ENCODE assay signal across 16 mouse cellular contexts in genomic region chr13:38582768-38583167, GRCm38 (mm10). TPM values are rescaled to one million over a fixed set of nuclear protein-coding genes. Genes with fewer than 3 reads are reported as not detected.
DNase-seq lines count a peak whose midpoint lies in the region; ATAC-seq and TF ChIP-seq lines count a peak whose summit lies in the region.
"Had no signal": no experiment of that assay in that cellular context is flagged by ENCODE, and none has a peak within 500 bp of the region (broad histone marks: within the 10 kb centered on the region; RNA-seq: fewer than 3 reads in every experiment).

No protein-coding gene starts in this region.

- ATAC-seq in kidney, embryonic 16.5 days (ENCODE audit: low FRiP score, low TSS enrichment) = no peak
- no peak for ATAC-seq in lung, postnatal 0 days
- ATAC-seq in hindbrain, embryonic 14.5 days (ENCODE audit: low FRiP score) = no peak
- ATAC-seq: activated CD4-positive, CD25-positive, alpha-beta regulatory T cell, adult 4 months; forebrain, embryonic 13.5 days had no signal

- H3K79me2 ChIP-seq in heart, adult 2 months (replicated peaks; ENCODE audit: control insufficient read depth, insufficient read depth, low read length) = no peaks in the 10 kb centered on the region

- H3K36me3 ChIP-seq in kidney, adult 2 months (ENCODE audit: control insufficient read depth, insufficient read depth, low read length) = no peaks in the 10 kb centered on the region
- no peaks in the 10 kb centered on the region for H3K36me3 ChIP-seq in kidney, embryonic 16.5 days (ENCODE audit: insufficient read depth, low read length)
- H3K36me3 ChIP-seq in heart, adult 2 months (ENCODE audit: control insufficient read depth, insufficient read depth, low read length) = no peaks in the 10 kb centered on the region
- no peaks in the 10 kb centered on the region for H3K36me3 ChIP-seq in lung, postnatal 0 days (ENCODE audit: insufficient read depth, low read length)
- no peaks in the 10 kb centered on the region for H3K36me3 ChIP-seq in hindbrain, embryonic 14.5 days (replicated peaks; ENCODE audit: control insufficient read depth, insufficient read depth)
- H3K36me3 ChIP-seq: embryonic facial prominence, embryonic 12.5 days; hindbrain, embryonic 15.5 days had no signal

- 47% methylated on average over 3 of the region's 3 CpGs for WGBS in kidney, adult 2 months
- WGBS in kidney, embryonic 16.5 days = 71% methylated on average over 3 of the region's 3 CpGs
- 28% methylated on average over 3 of the region's 3 CpGs for WGBS in heart, adult 2 months
- 24% methylated on average over 3 of the region's 3 CpGs for WGBS in lung, postnatal 0 days
- 79% methylated on average over 3 of the region's 3 CpGs for WGBS in hindbrain, embryonic 14.5 days

- H3K4me3 ChIP-seq in kidney, adult 2 months (ENCODE audit: insufficient read depth, low read depth, low read length) = no peak overlapping the region
- H3K4me3 ChIP-seq in kidney, embryonic 16.5 days (ENCODE audit: low read length) = no peak overlapping the region
- H3K4me3 ChIP-seq in heart, adult 2 months = no peak overlapping the region
- no peak overlapping the region for H3K4me3 ChIP-seq in lung, postnatal 0 days (ENCODE audit: low read depth, low read length)
- no peak overlapping the region for H3K4me3 ChIP-seq in hindbrain, embryonic 14.5 days (replicated peaks; ENCODE audit: low read length)
- H3K4me3 ChIP-seq: embryonic facial prominence, embryonic 12.5 days; forebrain, embryonic 13.5 days; hindbrain, embryonic 15.5 days; megakaryocyte, embryonic 14.5 days had no signal

- no peak for TF ChIP-seq CTCF in kidney, adult 2 months (conservative IDR thresholded peaks at IDR 0.05; ENCODE audit: insufficient read depth, insufficient read length, low read depth, low read length)
- TF ChIP-seq CTCF in heart, adult 2 months (IDR thresholded peaks at IDR 0.05) = no peak
- no peak for TF ChIP-seq CTCF in lung, postnatal 0 days (IDR thresholded peaks at IDR 0.05)

- 0 out of 2 replicates have a peak, but pooled peaks have one; percentile 59 for TF ChIP-seq EP300 in heart, adult 2 months (IDR thresholded peaks at IDR 0.05; ENCODE audit: insufficient read depth, low read depth, low read length)
- no peak for TF ChIP-seq EP300 in lung, postnatal 0 days (IDR thresholded peaks at IDR 0.05)

- TF ChIP-seq POLR2A in kidney, adult 2 months (IDR thresholded peaks at IDR 0.05; ENCODE audit: low read depth, low read length) = no peak
- TF ChIP-seq POLR2A in heart, adult 2 months (IDR thresholded peaks at IDR 0.05; ENCODE audit: insufficient read depth, low read depth, low read length) = no peak

- no peak overlapping the region for H3K9ac ChIP-seq in kidney, embryonic 16.5 days (replicated peaks; ENCODE audit: low read length)
- no peak overlapping the region for H3K9ac ChIP-seq in heart, adult 2 months (ENCODE audit: low read depth, low read length)
- H3K9ac ChIP-seq in lung, postnatal 0 days (replicated peaks; ENCODE audit: low read depth) = no peak overlapping the region
- H3K9ac ChIP-seq in hindbrain, embryonic 14.5 days = no peak overlapping the region
- H3K9ac ChIP-seq: embryonic facial prominence, embryonic 12.5 days; forebrain, embryonic 13.5 days; hindbrain, embryonic 15.5 days had no signal

- intact Hi-C loops in heart, adult 2 months (cut with DNase I) = no loop called here
- intact Hi-C loops in heart, postnatal 10 days (cut with DNase I) = loop anchor here (5.0 to 10.0 kb wide), 4 partner anchors 55 to 358 kb away; partner anchors contain the start of gene Txndc5

- peak; percentile 57 for DNase-seq in kidney, adult 2 months
- peak; percentile 29 to 52 for DNase-seq in heart, adult 2 months
- DNase-seq in heart, postnatal 10 days = peak; percentile 55 to 61
- DNase-seq in lung, postnatal 0 days (ENCODE audit: low spot score) = peak; percentile 42
- DNase-seq in cerebellum, adult 8-10 months = no peak
- DNase-seq in hindbrain, embryonic 14.5 days (ENCODE audit: low spot score) = no peak
- no peak for DNase-seq in adipocyte (ENCODE audit: low spot score)
- DNase-seq: cerebellum, postnatal 10 days; right cerebral cortex, postnatal 4 days had no signal

- no peaks in the 10 kb centered on the region for H3K27me3 ChIP-seq in kidney, adult 2 months (replicated peaks; ENCODE audit: control insufficient read depth, insufficient read depth, low read length)
- no peaks in the 10 kb centered on the region for H3K27me3 ChIP-seq in kidney, embryonic 16.5 days (ENCODE audit: insufficient read depth, low read length)
- no peaks in the 10 kb centered on the region for H3K27me3 ChIP-seq in heart, adult 2 months (ENCODE audit: control insufficient read depth, insufficient read depth, low read length)
- H3K27me3 ChIP-seq in lung, postnatal 0 days (replicated peaks; ENCODE audit: insufficient read depth, low read length) = no peaks in the 10 kb centered on the region
- H3K27me3 ChIP-seq in hindbrain, embryonic 14.5 days (ENCODE audit: control insufficient read depth, insufficient read depth, low read length) = no peaks in the 10 kb centered on the region
- H3K27me3 ChIP-seq: embryonic facial prominence, embryonic 12.5 days; forebrain, embryonic 13.5 days; hindbrain, embryonic 15.5 days had no signal

- H3K9me3 ChIP-seq in kidney, embryonic 16.5 days (ENCODE audit: low read length) = no peaks in the 10 kb centered on the region
- no peaks in the 10 kb centered on the region for H3K9me3 ChIP-seq in lung, postnatal 0 days (ENCODE audit: low read length)
- no peaks in the 10 kb centered on the region for H3K9me3 ChIP-seq in hindbrain, embryonic 14.5 days (ENCODE audit: control insufficient read depth, low read length)
- H3K9me3 ChIP-seq: embryonic facial prominence, embryonic 12.5 days; forebrain, embryonic 13.5 days; hindbrain, embryonic 15.5 days; megakaryocyte, embryonic 14.5 days had no signal

- H3K4me1 ChIP-seq in kidney, adult 2 months (ENCODE audit: control insufficient read depth, insufficient read depth, low read length) = no peaks in the 10 kb centered on the region
- H3K4me1 ChIP-seq in kidney, embryonic 16.5 days (ENCODE audit: insufficient read depth, low read length) = no peaks in the 10 kb centered on the region
- peaks cover 6% of the 10 kb centered on the region for H3K4me1 ChIP-seq in heart, adult 2 months (ENCODE audit: control insufficient read depth, insufficient read depth, low read length)
- peaks cover 10% of the 10 kb centered on the region; the same call in 1 of the 2 replicates for H3K4me1 ChIP-seq in lung, postnatal 0 days (ENCODE audit: insufficient read depth, low read depth, low read length)
- no peaks in the 10 kb centered on the region for H3K4me1 ChIP-seq in hindbrain, embryonic 14.5 days (replicated peaks; ENCODE audit: control insufficient read depth, insufficient read depth, low read length)
- H3K4me1 ChIP-seq: embryonic facial prominence, embryonic 12.5 days; forebrain, embryonic 13.5 days; hindbrain, embryonic 15.5 days had no signal

- no peak overlapping the region for H3K4me2 ChIP-seq in kidney, embryonic 16.5 days (replicated peaks; ENCODE audit: low read depth, low read length)
- H3K4me2 ChIP-seq in lung, postnatal 0 days (replicated peaks; ENCODE audit: low read depth, low read length) = no peak overlapping the region
- no peak overlapping the region for H3K4me2 ChIP-seq in hindbrain, embryonic 14.5 days (replicated peaks)
- H3K4me2 ChIP-seq: embryonic facial prominence, embryonic 12.5 days; forebrain, embryonic 13.5 days; hindbrain, embryonic 15.5 days; liver, embryonic 11.5 days had no signal

- H3K27ac ChIP-seq in kidney, adult 2 months (ENCODE audit: insufficient read depth, low read depth, low read length) = no peak overlapping the region
- H3K27ac ChIP-seq in kidney, embryonic 16.5 days (ENCODE audit: low read length) = no peak overlapping the region
- peak overlapping the region; percentile 50 for H3K27ac ChIP-seq in heart, adult 2 months
- H3K27ac ChIP-seq in lung, postnatal 0 days (ENCODE audit: low read length) = no peak overlapping the region
- no peak overlapping the region for H3K27ac ChIP-seq in hindbrain, embryonic 14.5 days
- H3K27ac ChIP-seq: embryonic facial prominence, embryonic 12.5 days; forebrain, embryonic 13.5 days; hindbrain, embryonic 15.5 days had no signal

RNA-seq across cellular contexts. Expression of gene Bloc1s5, which starts 52.1 kb away (rescaled TPM):
- polyA plus RNA-seq in kidney, adult 2 months (2012; rRNA removed) = 7.6 and 7.8 TPM in 2 replicates
- polyA plus RNA-seq in kidney, embryonic 16.5 days (2015; fragmentation: Nextera tagmentation; extraction: Ambion mirVana) = 22.7 and 24.0 TPM in 2 replicates
- total RNA-seq in heart, adult 2 months (2021) = 10 to 100 TPM; 10.5 to 12.0 TPM
- polyA plus RNA-seq in heart, adult 2 months (2012; rRNA removed) = 5.2 and 7.9 TPM in 2 replicates
- 10 to 100 TPM; 10.4 to 13.0 TPM for total RNA-seq in heart, postnatal 10 days (2021)
- polyA plus RNA-seq in lung, postnatal 0 days (2015; fragmentation: Nextera tagmentation; extraction: Ambion mirVana) = 13.6 and 15.8 TPM in 2 replicates
- 19.7 and 23.6 TPM in 2 replicates for polyA plus RNA-seq in hindbrain, embryonic 14.5 days (2014; fragmentation: Nextera tagmentation; extraction: Ambion mirVana)

RNA-seq across cellular contexts. Expression of gene Txndc5, which starts 54.1 kb away (rescaled TPM):
- 91.3 and 109 TPM in 2 replicates for polyA plus RNA-seq in kidney, adult 2 months (2012; rRNA removed)
- 301 and 313 TPM in 2 replicates for polyA plus RNA-seq in kidney, embryonic 16.5 days (2015; fragmentation: Nextera tagmentation; extraction: Ambion mirVana)
- 10 to 100 TPM; 29.7 to 34.7 TPM for total RNA-seq in heart, adult 2 months (2021)
- polyA plus RNA-seq in heart, adult 2 months (2012; rRNA removed) = 39.5 and 43.0 TPM in 2 replicates
- total RNA-seq in heart, postnatal 10 days (2021) = 10 to 100 TPM; 68.5 to 71.9 TPM
- polyA plus RNA-seq in lung, postnatal 0 days (2015; fragmentation: Nextera tagmentation; extraction: Ambion mirVana) = 145 and 151 TPM in 2 replicates
- polyA plus RNA-seq in hindbrain, embryonic 14.5 days (2014; fragmentation: Nextera tagmentation; extraction: Ambion mirVana) = 102 and 108 TPM in 2 replicates

Comparison
In these comparisons a context has a peak if more than half of its experiments do, and no peak if none do; other contexts are left out.
1. DNase-seq: peak in kidney, adult 2 months (single experiment), heart, adult 2 months (2 of 2), heart, postnatal 10 days (2 of 2) and lung, postnatal 0 days (single experiment); none in cerebellum, adult 8-10 months (single experiment), hindbrain, embryonic 14.5 days (single experiment) and adipocyte (single experiment).